19 mouse cellular contexts compared by ENCODE assay signal in genomic region chr1:88608236-88608635, GRCm38 (mm10).
DNase-seq lines count a peak whose midpoint lies in the region; ATAC-seq and TF ChIP-seq lines count a peak whose summit lies in the region.
"Had no signal": no experiment of that assay in that cellular context is flagged by ENCODE, and none has a peak within 500 bp of the region (broad histone marks: within the 10 kb centered on the region; RNA-seq: fewer than 3 reads in every experiment).

No protein-coding gene starts in this region.

- H3K4me1 ChIP-seq in kidney, postnatal 0 days (replicated peaks; ENCODE audit: insufficient read depth, low read length), result no peaks in the 10 kb centered on the region; the same call in 1 of the 2 replicates
- no peaks in the 10 kb centered on the region; the same call in 1 of the 2 replicates for H3K4me1 ChIP-seq in limb, embryonic 14.5 days (ENCODE audit: control insufficient read depth, insufficient read depth, low read length)
- H3K4me1 ChIP-seq: liver, embryonic 13.5 days; neural tube, embryonic 15.5 days had no signal

- no peak overlapping the region for H3K27ac ChIP-seq in kidney, postnatal 0 days
- H3K27ac ChIP-seq in limb, embryonic 14.5 days (replicated peaks; ENCODE audit: low read depth, low read length), result no peak overlapping the region
- H3K27ac ChIP-seq: embryonic facial prominence, embryonic 13.5 days; forebrain, embryonic 10.5 days; heart, embryonic 13.5 days; hindbrain, embryonic 10.5 days; liver, embryonic 13.5 days; neural tube, embryonic 15.5 days; stomach, embryonic 15.5 days had no signal

- no peak for TF ChIP-seq CTCF in kidney, postnatal 0 days (IDR thresholded peaks at IDR 0.05; ENCODE audit: low read depth)

- H3K9ac ChIP-seq in kidney, postnatal 0 days (ENCODE audit: low read depth, low read length), result no peak overlapping the region
- no peak overlapping the region for H3K9ac ChIP-seq in limb, embryonic 14.5 days (ENCODE audit: low read depth, low read length, severe bottlenecking)
- H3K9ac ChIP-seq: embryonic facial prominence, embryonic 13.5 days; heart, embryonic 13.5 days; liver, embryonic 13.5 days; neural tube, embryonic 15.5 days; stomach, embryonic 15.5 days had no signal

- no peak for TF ChIP-seq POLR2A in limb, embryonic 14.5 days (IDR thresholded peaks at IDR 0.05; ENCODE audit: borderline replicate concordance, extremely low read depth, insufficient read depth, insufficient read length)

- H3K9me3 ChIP-seq in kidney, postnatal 0 days (replicated peaks; ENCODE audit: low read length), result no peaks in the 10 kb centered on the region
- no peaks in the 10 kb centered on the region for H3K9me3 ChIP-seq in limb, embryonic 14.5 days (ENCODE audit: control insufficient read depth, low read length)
- H3K9me3 ChIP-seq: embryonic facial prominence, embryonic 13.5 days; forebrain, embryonic 10.5 days; heart, embryonic 13.5 days; hindbrain, embryonic 10.5 days; liver, embryonic 13.5 days; neural tube, embryonic 15.5 days; stomach, embryonic 15.5 days had no signal

- no peak for DNase-seq in kidney, postnatal 0 days (ENCODE audit: low spot score)
- DNase-seq in kidney, postnatal 14 days, result no peak
- peak; percentile 95 for DNase-seq in R1 (ENCODE audit: low read depth, low spot score)
- peak; percentile 30 for DNase-seq in limb, embryonic 14.5 days (ENCODE audit: low spot score)
- peak; percentile 63 for DNase-seq in mesoderm, embryonic 11.5 days (ENCODE audit: low read depth, low spot score)
- no peak for DNase-seq in adrenal gland, postnatal 14 days
- no peak for DNase-seq in thymus, postnatal 4 days
- DNase-seq: cerebellum, postnatal 10 days; gastrocnemius, postnatal 36 days; liver, embryonic 13.5 days; retina, postnatal 1 day; thymus, postnatal 25 days had no signal

- 37% methylated on average over 8 of the region's 8 CpGs for WGBS in kidney, postnatal 0 days
- WGBS in limb, embryonic 14.5 days, result 38% methylated on average over 8 of the region's 8 CpGs

- no peak overlapping the region for H3K4me3 ChIP-seq in kidney, postnatal 0 days (replicated peaks; ENCODE audit: low read depth, low read length)
- H3K4me3 ChIP-seq in limb, embryonic 14.5 days (replicated peaks; ENCODE audit: low read length), result no peak overlapping the region
- H3K4me3 ChIP-seq: embryonic facial prominence, embryonic 13.5 days; forebrain, embryonic 10.5 days; heart, embryonic 13.5 days; hindbrain, embryonic 10.5 days; liver, embryonic 13.5 days; neural tube, embryonic 15.5 days; stomach, embryonic 15.5 days had no signal

- H3K4me2 ChIP-seq in kidney, postnatal 0 days (ENCODE audit: low read length), result no peak overlapping the region
- no peak overlapping the region for H3K4me2 ChIP-seq in limb, embryonic 14.5 days (replicated peaks; ENCODE audit: low read depth, low read length, severe bottlenecking)
- H3K4me2 ChIP-seq: embryonic facial prominence, embryonic 13.5 days; liver, embryonic 13.5 days; neural tube, embryonic 15.5 days; stomach, embryonic 15.5 days had no signal

- no peaks in the 10 kb centered on the region for H3K36me3 ChIP-seq in kidney, postnatal 0 days (ENCODE audit: insufficient read depth, low read length)
- H3K36me3 ChIP-seq in limb, embryonic 14.5 days (ENCODE audit: control insufficient read depth, insufficient read depth, low read length), result no peaks in the 10 kb centered on the region
- H3K36me3 ChIP-seq: embryonic facial prominence, embryonic 13.5 days; forebrain, embryonic 10.5 days; heart, embryonic 13.5 days; hindbrain, embryonic 10.5 days; liver, embryonic 13.5 days; neural tube, embryonic 15.5 days; stomach, embryonic 15.5 days had no signal

- no peaks in the 10 kb centered on the region for H3K27me3 ChIP-seq in kidney, postnatal 0 days (ENCODE audit: insufficient read depth, low read length)
- H3K27me3 ChIP-seq in limb, embryonic 14.5 days (ENCODE audit: control insufficient read depth, insufficient read depth, low read length), result no peaks in the 10 kb centered on the region
- H3K27me3 ChIP-seq: embryonic facial prominence, embryonic 13.5 days; heart, embryonic 13.5 days; liver, embryonic 13.5 days; neural tube, embryonic 15.5 days; stomach, embryonic 15.5 days had no signal

- 0 out of 2 replicates have a peak, but pooled peaks have one; percentile 43 for ATAC-seq in kidney, postnatal 0 days (replicated peaks; ENCODE audit: low FRiP score, low read depth)
- ATAC-seq in limb, embryonic 14.5 days (ENCODE audit: low FRiP score, low read depth), result no peak
- ATAC-seq: inflammation-experienced regulatory T-cells, adult 6 months had no signal

Comparison
In these comparisons a context has a peak if more than half of its experiments do, and no peak if none do; other contexts are left out.
1. DNase-seq: peak in R1 (single experiment), limb, embryonic 14.5 days (single experiment) and mesoderm, embryonic 11.5 days (single experiment); none in kidney, postnatal 0 days (single experiment), kidney, postnatal 14 days (single experiment), adrenal gland, postnatal 14 days (single experiment) and thymus, postnatal 4 days (single experiment).